Mouse (Mus musculus): ENCODE data around the gene Gm43552. TPM values are rescaled to one million over a fixed set of nuclear protein-coding genes. Genes with fewer than 3 reads are reported as not detected.

The Gm43552 gene
- polyA plus RNA-seq, 1 experiment = not detected

GRCm38 (mm10) chr5:65435363-65435805, 57.2 kb downstream of the Gm43552 start:
- Histone ChIP-seq H3K27ac (ENCODE audit: control insufficient read depth, insufficient read depth, low read length) (no peak overlapping the region), H3K27me3 (ENCODE audit: control insufficient read depth, insufficient read depth, low read length) (no peaks in the 10 kb centered on the region), H3K36me3 (ENCODE audit: control insufficient read depth, insufficient read depth, low read length) (no peaks in the 10 kb centered on the region), H3K4me3 (ENCODE audit: control insufficient read depth, insufficient read depth, low read length) (peak overlapping the region; percentile 83), H3K4me1 (replicated peaks; ENCODE audit: control insufficient read depth, insufficient read depth, low read length) (peaks cover 8% of the 10 kb centered on the region)
- DNase-seq = no peak
- under 1% methylated on average over 46 of the region's 47 CpGs for WGBS
- TF ChIP-seq POLR2A (IDR thresholded peaks at IDR 0.05; ENCODE audit: control insufficient read depth, extremely low read depth, insufficient read depth, low read length, poor library complexity) (no peak), CTCF (IDR thresholded peaks at IDR 0.05; ENCODE audit: borderline replicate concordance, control insufficient read depth, extremely low read depth, insufficient read depth, low read length, poor library complexity) (no peak)

- no peak overlapping the region for H3K27ac ChIP-seq (ENCODE audit: control insufficient read depth, insufficient read depth, low read length)
- peak; percentile 1 for DNase-seq
Observed at GRCm38 (mm10) chr5:65434471-65435362, 57.9 kb downstream of the Gm43552 start.

GRCm38 (mm10) chr5:65429441-65429840, 63.2 kb downstream of the Gm43552 start:
- DNase-seq = no peak
- Histone ChIP-seq H3K36me3 (ENCODE audit: control insufficient read depth, insufficient read depth, low read length) (no peaks in the 10 kb centered on the region), H3K27me3 (ENCODE audit: control insufficient read depth, insufficient read depth, low read length) (no peaks in the 10 kb centered on the region), H3K27ac (ENCODE audit: control insufficient read depth, insufficient read depth, low read length) (no peak overlapping the region), H3K4me3 (ENCODE audit: control insufficient read depth, insufficient read depth, low read length) (no peak overlapping the region), H3K4me1 (replicated peaks; ENCODE audit: control insufficient read depth, insufficient read depth, low read length) (no peaks in the 10 kb centered on the region)
- TF ChIP-seq CTCF (IDR thresholded peaks at IDR 0.05; ENCODE audit: borderline replicate concordance, control insufficient read depth, extremely low read depth, insufficient read depth, low read length, poor library complexity) = no peak
- TF ChIP-seq POLR2A (IDR thresholded peaks at IDR 0.05; ENCODE audit: control insufficient read depth, extremely low read depth, insufficient read depth, low read length, poor library complexity) = no peak
- 95% methylated on average over 5 of the region's 5 CpGs for WGBS

More at GRCm38 (mm10) chr5:65434471-65435362, 57.9 kb downstream of the Gm43552 start:
- H3K36me3 ChIP-seq (ENCODE audit: control insufficient read depth, insufficient read depth, low read length) = no peaks in the 10 kb centered on the region
- WGBS = 13% methylated on average over 15 of the region's 15 CpGs
- TF ChIP-seq POLR2A (IDR thresholded peaks at IDR 0.05; ENCODE audit: control insufficient read depth, extremely low read depth, insufficient read depth, low read length, poor library complexity) = no peak
- TF ChIP-seq CTCF (IDR thresholded peaks at IDR 0.05; ENCODE audit: borderline replicate concordance, control insufficient read depth, extremely low read depth, insufficient read depth, low read length, poor library complexity) = no peak
- peaks cover 8% of the 10 kb centered on the region for H3K4me1 ChIP-seq (replicated peaks; ENCODE audit: control insufficient read depth, insufficient read depth, low read length)
- H3K4me3 ChIP-seq (ENCODE audit: control insufficient read depth, insufficient read depth, low read length) = peak overlapping the region; percentile 83
- no peaks in the 10 kb centered on the region for H3K27me3 ChIP-seq (ENCODE audit: control insufficient read depth, insufficient read depth, low read length)

- Histone ChIP-seq H3K27ac (ENCODE audit: control insufficient read depth, insufficient read depth, low read length) (no peak overlapping the region), H3K36me3 (ENCODE audit: control insufficient read depth, insufficient read depth, low read length) (no peaks in the 10 kb centered on the region), H3K27me3 (ENCODE audit: control insufficient read depth, insufficient read depth, low read length) (no peaks in the 10 kb centered on the region), H3K4me1 (replicated peaks; ENCODE audit: control insufficient read depth, insufficient read depth, low read length) (no peaks in the 10 kb centered on the region), H3K4me3 (ENCODE audit: control insufficient read depth, insufficient read depth, low read length) (no peak overlapping the region)
- no peak for TF ChIP-seq CTCF (IDR thresholded peaks at IDR 0.05; ENCODE audit: borderline replicate concordance, control insufficient read depth, extremely low read depth, insufficient read depth, low read length, poor library complexity)
- no peak for TF ChIP-seq POLR2A (IDR thresholded peaks at IDR 0.05; ENCODE audit: control insufficient read depth, extremely low read depth, insufficient read depth, low read length, poor library complexity)
- WGBS = 67% methylated on average over 4 of the region's 4 CpGs
- no peak for DNase-seq
Observed at GRCm38 (mm10) chr5:65428321-65428720, 64.3 kb downstream of the Gm43552 start.

GRCm38 (mm10) chr5:65425251-65425650, 67.4 kb downstream of the Gm43552 start:
- no peaks in the 10 kb centered on the region for H3K27me3 ChIP-seq (ENCODE audit: control insufficient read depth, insufficient read depth, low read length)
- H3K36me3 ChIP-seq (ENCODE audit: control insufficient read depth, insufficient read depth, low read length) = no peaks in the 10 kb centered on the region
- no peak overlapping the region for H3K27ac ChIP-seq (ENCODE audit: control insufficient read depth, insufficient read depth, low read length)
- 97% methylated on average over 5 of the region's 5 CpGs for WGBS
- TF ChIP-seq POLR2A (IDR thresholded peaks at IDR 0.05; ENCODE audit: control insufficient read depth, extremely low read depth, insufficient read depth, low read length, poor library complexity) = no peak
- no peak overlapping the region for H3K4me3 ChIP-seq (ENCODE audit: control insufficient read depth, insufficient read depth, low read length)
- no peak for DNase-seq
- H3K4me1 ChIP-seq (replicated peaks; ENCODE audit: control insufficient read depth, insufficient read depth, low read length) = no peaks in the 10 kb centered on the region

- no peaks in the 10 kb centered on the region for H3K4me1 ChIP-seq (replicated peaks; ENCODE audit: control insufficient read depth, insufficient read depth, low read length)
- H3K4me3 ChIP-seq (ENCODE audit: control insufficient read depth, insufficient read depth, low read length) = no peak overlapping the region
- TF ChIP-seq CTCF (IDR thresholded peaks at IDR 0.05; ENCODE audit: borderline replicate concordance, control insufficient read depth, extremely low read depth, insufficient read depth, low read length, poor library complexity) = no peak
- TF ChIP-seq POLR2A (IDR thresholded peaks at IDR 0.05; ENCODE audit: control insufficient read depth, extremely low read depth, insufficient read depth, low read length, poor library complexity) = no peak
- WGBS = 94% methylated on average over 6 of the region's 6 CpGs
- DNase-seq = no peak
- no peak overlapping the region for H3K27ac ChIP-seq (ENCODE audit: control insufficient read depth, insufficient read depth, low read length)
- no peaks in the 10 kb centered on the region for H3K36me3 ChIP-seq (ENCODE audit: control insufficient read depth, insufficient read depth, low read length)
- no peaks in the 10 kb centered on the region for H3K27me3 ChIP-seq (ENCODE audit: control insufficient read depth, insufficient read depth, low read length)
Observed at GRCm38 (mm10) chr5:65424215-65424614, 68.4 kb downstream of the Gm43552 start.
